Mouse (Mus musculus) midbrain, embryonic 16.5 days (tissue): ENCODE data around the gene Wbp2nl. TPM values are rescaled to one million over a fixed set of nuclear protein-coding genes. Genes with fewer than 3 reads are reported as not detected.

Source experiments
- ATAC-seq: fragments of 200-750 bp; cut with Nextera tagmentation; 2 replicates; pipeline ENCODE4 v1.8.0; 2017; ENCODE audit warnings: moderate TSS enrichment
- H3K27ac ChIP-seq: fragments of 300-500 bp; sonication (generic); 2 replicates; pipeline ENCODE4 v1.5.1; 2014; ENCODE audit warnings: mild to moderate bottlenecking, low read length, mixed read lengths
- H3K27me3 ChIP-seq: fragments of 300-500 bp; sonication (generic); 2 replicates; pipeline ENCODE4 v1.6.1; 2014; ENCODE audit warnings: low read depth, low read length, mixed read lengths; ENCODE audit not compliant: control insufficient read depth, insufficient read depth
- H3K36me3 ChIP-seq: fragments of 300-500 bp; sonication (generic); 2 replicates; pipeline ENCODE4 v1.6.1; 2014; ENCODE audit warnings: mild to moderate bottlenecking, low read length, moderate library complexity, mixed read lengths; ENCODE audit not compliant: control insufficient read depth, insufficient read depth
- H3K4me1 ChIP-seq: fragments of 300-500 bp; sonication (generic); 2 replicates; pipeline ENCODE4 v1.6.1; 2014; ENCODE audit warnings: mild to moderate bottlenecking, low read length, mixed read lengths; ENCODE audit not compliant: control insufficient read depth, insufficient read depth
- H3K4me2 ChIP-seq: fragments of 300-500 bp; sonication (generic); 2 replicates; pipeline ENCODE4 v1.6.1; 2014; ENCODE audit warnings: mild to moderate bottlenecking, low read length, mixed read lengths
- H3K4me3 ChIP-seq: fragments of 300-500 bp; sonication (generic); 2 replicates; pipeline ENCODE4 v1.5.1; 2014; ENCODE audit warnings: low read depth, mild to moderate bottlenecking, low read length, moderate library complexity, mixed read lengths
- H3K9ac ChIP-seq: fragments of 300-500 bp; sonication (generic); 2 replicates; pipeline ENCODE4 v1.6.1; 2014; ENCODE audit warnings: low read depth, low read length, mixed read lengths
- H3K9me3 ChIP-seq: fragments of 300-500 bp; sonication (generic); replicated peaks from 2 replicates; pipeline ENCODE4 v1.6.1; 2014; ENCODE audit warnings: mild to moderate bottlenecking, low read length, mixed read lengths; ENCODE audit not compliant: control insufficient read depth, poor library complexity, severe bottlenecking
- WGBS: fragments of 180-500 bp; shearing (Covaris S2); extraction: QIAGEN DNeasy Blood & Tissue Kit; methylation state at CpG from one replicate; pipeline ENCODE4 v1.1.7; 2014; 5-methylcytosine and 5-hydroxymethylcytosine counted together
- polyA plus RNA-seq: library from polyadenylated mRNA; unstranded; fragments of >200 nt; fragmentation: Nextera tagmentation; extraction: Ambion mirVana; gene quantifications from 2 replicates; pipeline ENCODE4 v1.2.1, GENCODE M21; 2015

Gene Wbp2nl
- polyA plus RNA-seq, 1 experiment from 2014 or later, result 0.25 TPM

DNA sequence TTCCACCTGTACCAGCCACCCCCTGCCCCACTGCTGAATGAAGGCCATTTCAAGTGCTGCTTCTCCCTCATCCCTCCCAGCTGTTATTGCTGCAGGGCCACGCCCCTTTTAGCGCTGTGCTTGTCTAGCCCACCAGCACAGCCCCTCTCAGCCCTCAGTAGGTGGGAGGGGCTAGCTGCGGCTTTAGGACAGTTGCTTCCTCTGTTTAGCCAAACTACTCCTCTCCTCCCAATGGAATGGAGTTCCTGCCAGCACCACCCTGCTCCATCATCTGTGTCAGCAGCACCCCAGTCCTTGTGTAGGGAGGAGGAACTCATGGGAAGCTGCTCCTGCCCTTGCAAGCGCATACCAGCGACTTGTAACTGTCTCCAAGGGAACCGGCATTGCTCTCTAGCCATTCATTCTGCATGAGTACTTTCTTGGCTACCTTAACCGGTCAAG, 5.5 kb upstream of the Wbp2nl start:
- Histone ChIP-seq H3K4me1 (peaks cover 10% of the 10 kb centered on the region), H3K9ac (no peak overlapping the region), H3K4me3 (no peak overlapping the region), H3K9me3 (no peaks in the 10 kb centered on the region), H3K36me3 (peaks cover 27% of the 10 kb centered on the region), H3K27ac (peak overlapping the region; percentile 39), H3K27me3 (no peaks in the 10 kb centered on the region), H3K4me2 (0 out of 2 replicates have a peak overlapping the region, but pooled peaks have one; percentile 5)
- peak; percentile 69 for ATAC-seq
- 3% methylated on average over 7 of the region's 7 CpGs for WGBS

DNA sequence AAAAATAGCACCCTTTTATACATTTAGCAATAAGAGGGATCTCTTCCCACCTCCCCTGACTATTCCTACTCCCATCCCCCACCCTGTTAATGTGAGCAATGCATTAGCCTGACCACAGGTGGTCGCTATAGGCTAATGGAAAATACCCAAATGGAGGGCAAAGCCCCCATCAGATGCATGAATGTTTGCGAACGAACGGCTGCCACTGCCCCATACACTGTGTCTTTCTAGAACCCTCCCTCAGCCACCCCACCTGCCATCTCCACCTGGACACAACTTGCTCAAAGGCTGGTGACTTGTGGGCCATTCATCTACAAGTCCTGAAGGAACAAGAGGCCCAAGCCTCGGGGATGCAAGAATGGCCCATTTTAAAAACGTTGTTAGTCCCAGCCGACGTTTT, 4.7 kb upstream of the Wbp2nl start:
- H3K36me3 ChIP-seq, result peaks cover 19% of the 10 kb centered on the region
- peaks cover 10% of the 10 kb centered on the region for H3K4me1 ChIP-seq
- no peaks in the 10 kb centered on the region for H3K9me3 ChIP-seq
- H3K4me3 ChIP-seq, result no peak overlapping the region
- no peak overlapping the region for H3K4me2 ChIP-seq
- ATAC-seq, result peak; percentile 27; the same call in 1 of the 2 replicates
- 44% methylated on average over 8 of the region's 8 CpGs for WGBS
- H3K27ac ChIP-seq, result 0 out of 2 replicates have a peak overlapping the region, but pooled peaks have one; percentile 30
- no peak overlapping the region for H3K9ac ChIP-seq
- H3K27me3 ChIP-seq, result no peaks in the 10 kb centered on the region

GRCm38 (mm10) chr15:82307107-82307506, 8.4 kb downstream of the Wbp2nl start:
- 61% methylated on average over 3 of the region's 3 CpGs for WGBS
- H3K9ac ChIP-seq, result no peak overlapping the region
- no peaks in the 10 kb centered on the region for H3K9me3 ChIP-seq
- H3K27ac ChIP-seq, result no peak overlapping the region
- H3K4me3 ChIP-seq, result no peak overlapping the region
- H3K36me3 ChIP-seq, result no peaks in the 10 kb centered on the region
- no peaks in the 10 kb centered on the region for H3K4me1 ChIP-seq
- no peak overlapping the region for H3K4me2 ChIP-seq
- no peak for ATAC-seq
- no peaks in the 10 kb centered on the region for H3K27me3 ChIP-seq

DNA sequence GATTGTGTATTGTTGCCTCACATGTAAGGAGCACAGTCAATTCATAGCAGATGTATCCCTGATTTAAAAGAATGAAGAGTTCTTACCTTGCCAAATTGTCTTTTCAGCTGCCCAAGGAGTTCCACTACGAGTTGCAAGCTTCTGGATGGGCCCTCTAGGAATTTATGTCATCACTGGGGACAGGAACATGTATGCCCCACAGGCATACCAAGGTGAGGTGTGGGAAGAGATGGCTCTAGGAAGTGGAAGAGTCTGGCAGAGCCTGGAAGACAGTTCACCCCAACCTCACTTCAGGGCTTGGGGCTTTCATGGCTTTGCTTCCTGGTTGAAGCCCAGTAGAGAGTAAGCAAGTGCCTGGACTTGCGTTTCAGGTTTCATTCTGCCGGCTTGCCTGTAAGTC, 9.7 kb downstream of the Wbp2nl start:
- H3K9ac ChIP-seq, result no peak overlapping the region
- H3K4me1 ChIP-seq, result no peaks in the 10 kb centered on the region
- no peak overlapping the region for H3K4me3 ChIP-seq
- H3K27ac ChIP-seq, result no peak overlapping the region
- WGBS, result 78% methylated on average over 3 of the region's 3 CpGs
- H3K27me3 ChIP-seq, result no peaks in the 10 kb centered on the region
- no peaks in the 10 kb centered on the region for H3K9me3 ChIP-seq
- H3K4me2 ChIP-seq, result no peak overlapping the region
- no peak for ATAC-seq
- H3K36me3 ChIP-seq, result no peaks in the 10 kb centered on the region

- no peaks in the 10 kb centered on the region for H3K4me1 ChIP-seq
- H3K27me3 ChIP-seq, result no peaks in the 10 kb centered on the region
- H3K9me3 ChIP-seq, result no peaks in the 10 kb centered on the region
- H3K36me3 ChIP-seq, result no peaks in the 10 kb centered on the region
- no peak overlapping the region for H3K4me3 ChIP-seq
- H3K4me2 ChIP-seq, result no peak overlapping the region
- no peak for ATAC-seq
- H3K9ac ChIP-seq, result no peak overlapping the region
- no peak overlapping the region for H3K27ac ChIP-seq
- 86% methylated on average over 6 of the region's 6 CpGs for WGBS
These were observed 19.1 kb downstream of the Wbp2nl start for GRCm38 (mm10) chr15:82317839-82318238.

- H3K36me3 ChIP-seq, result no peaks in the 10 kb centered on the region
- H3K4me1 ChIP-seq, result no peaks in the 10 kb centered on the region
- H3K27ac ChIP-seq, result no peak overlapping the region
- no peaks in the 10 kb centered on the region for H3K9me3 ChIP-seq
- no peak overlapping the region for H3K4me2 ChIP-seq
- no peak overlapping the region for H3K9ac ChIP-seq
- ATAC-seq, result no peak
- WGBS, result 79% methylated on average over 1 of the region's 1 CpGs
- H3K27me3 ChIP-seq, result no peaks in the 10 kb centered on the region
- no peak overlapping the region for H3K4me3 ChIP-seq
These were observed 20.9 kb downstream of the Wbp2nl start for GRCm38 (mm10) chr15:82319613-82320012.

DNA sequence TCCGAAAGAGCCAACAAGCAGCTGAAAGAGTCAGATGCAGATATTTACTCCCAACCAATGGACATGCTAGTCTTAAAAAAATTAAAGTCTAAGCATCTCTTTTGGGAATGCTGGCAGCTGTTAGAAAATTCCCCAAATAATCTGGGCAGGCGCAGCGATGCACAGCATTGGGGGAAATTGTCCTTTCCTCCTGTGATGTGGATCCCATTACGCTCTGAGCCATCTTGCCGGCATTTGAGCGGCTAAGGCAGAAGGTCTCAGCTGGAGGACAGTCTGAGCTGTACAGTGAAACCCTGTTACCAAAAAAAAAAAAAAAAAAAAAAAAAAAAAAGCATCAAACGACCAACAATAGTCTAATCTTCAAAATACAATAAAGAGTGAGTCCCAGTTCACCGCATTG, 23.4 kb downstream of the Wbp2nl start:
- Histone ChIP-seq H3K4me3 (no peak overlapping the region), H3K4me2 (no peak overlapping the region), H3K9me3 (no peaks in the 10 kb centered on the region), H3K27me3 (no peaks in the 10 kb centered on the region), H3K9ac (no peak overlapping the region), H3K4me1 (no peaks in the 10 kb centered on the region), H3K36me3 (no peaks in the 10 kb centered on the region), H3K27ac (no peak overlapping the region)
- no peak for ATAC-seq
- WGBS, result 75% methylated on average over 8 of the region's 8 CpGs

DNA sequence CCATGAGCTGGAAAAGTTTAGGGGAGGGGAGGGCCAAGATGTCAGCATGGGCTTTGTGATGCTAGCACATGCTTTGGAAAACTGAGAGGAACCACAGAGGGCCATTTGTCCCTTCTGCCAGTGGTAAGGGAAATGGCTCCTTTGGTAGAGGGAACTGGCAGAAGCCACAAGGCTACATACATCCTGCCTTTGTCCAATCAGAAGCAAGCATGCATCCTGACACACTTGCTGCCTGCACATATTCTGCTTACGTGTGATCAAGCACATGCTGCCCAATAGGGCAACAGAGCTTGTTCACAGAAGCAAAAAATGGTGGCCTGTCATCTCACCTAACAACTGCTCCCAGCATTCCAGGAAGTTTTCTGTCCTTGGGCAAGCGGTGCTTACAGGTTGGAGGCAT, 26.6 kb downstream of the Wbp2nl start:
- Histone ChIP-seq H3K36me3 (no peaks in the 10 kb centered on the region), H3K9me3 (no peaks in the 10 kb centered on the region), H3K27me3 (no peaks in the 10 kb centered on the region), H3K4me2 (no peak overlapping the region), H3K9ac (no peak overlapping the region), H3K27ac (no peak overlapping the region), H3K4me1 (no peaks in the 10 kb centered on the region), H3K4me3 (no peak overlapping the region)
- whole genome bisulfite sequencing, result 75% methylated on average over 2 of the region's 2 CpGs
- ATAC-seq, result no peak

DNA sequence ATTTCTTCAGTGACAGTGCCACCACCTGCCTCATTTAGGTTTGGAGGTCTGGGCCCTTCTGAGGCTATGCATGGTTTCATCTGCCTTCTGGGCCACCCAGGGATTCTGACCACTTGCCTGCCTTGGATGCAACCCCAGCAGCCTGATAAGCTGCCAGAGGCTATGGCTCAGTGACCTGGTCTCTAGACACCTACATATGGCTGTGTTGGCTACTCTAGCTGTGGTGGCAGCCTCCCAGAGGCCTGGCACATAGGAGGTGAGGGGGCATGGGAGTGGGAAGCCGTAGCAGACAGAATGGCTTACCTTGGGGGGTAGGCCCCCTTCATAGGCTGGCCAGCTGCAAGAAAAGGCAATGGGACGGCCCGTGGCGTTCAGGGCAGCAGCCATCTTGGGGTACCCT, 36.4 kb downstream of the Wbp2nl start:
- no peak overlapping the region for H3K9ac ChIP-seq
- H3K27ac ChIP-seq, result no peak overlapping the region
- H3K4me2 ChIP-seq, result no peak overlapping the region
- peaks cover 10% of the 10 kb centered on the region for H3K4me1 ChIP-seq
- WGBS, result 94% methylated on average over 4 of the region's 4 CpGs
- no peak for ATAC-seq
- peaks cover under 1% of the 10 kb centered on the region for H3K27me3 ChIP-seq
- no peaks in the 10 kb centered on the region for H3K36me3 ChIP-seq
- no peak overlapping the region for H3K4me3 ChIP-seq
- no peaks in the 10 kb centered on the region for H3K9me3 ChIP-seq
